Mouse (Mus musculus) small intestine, adult 2 months (tissue): Measurements from ENCODE around the gene Gm2a. TPM values are rescaled to one million over a fixed set of nuclear protein-coding genes. Genes with fewer than 3 reads are reported as not detected.

ENCODE experiments used
- H3K27ac ChIP-seq: fragments of 200-500 bp; 2 replicates; pipeline ENCODE4 v1.5.1; 2012; ENCODE audit warnings: low read depth, low read length, control low read depth, inconsistent platforms; ENCODE audit not compliant: insufficient read depth
- H3K27me3 ChIP-seq: fragments of 200-500 bp; 2 replicates; pipeline ENCODE4 v1.6.1; 2012; ENCODE audit warnings: mild to moderate bottlenecking, moderate library complexity, low read length, inconsistent platforms; ENCODE audit not compliant: control insufficient read depth, insufficient read depth
- H3K36me3 ChIP-seq: fragments of 200-500 bp; 2 replicates; pipeline ENCODE4 v1.6.1; 2012; ENCODE audit warnings: mild to moderate bottlenecking, low read length, control low read depth, inconsistent platforms; ENCODE audit not compliant: control insufficient read depth, insufficient read depth
- H3K4me1 ChIP-seq: fragments of 200-500 bp; 2 replicates; pipeline ENCODE4 v1.6.1; 2012; ENCODE audit warnings: low read length, inconsistent platforms, mixed read lengths; ENCODE audit not compliant: control insufficient read depth, insufficient read depth, insufficient read length
- H3K4me3 ChIP-seq: fragments of 200-500 bp; 2 replicates; pipeline ENCODE4 v1.5.1; 2012; ENCODE audit warnings: low read depth, mild to moderate bottlenecking, control low read depth, inconsistent platforms, low read length, moderate library complexity
- CTCF ChIP-seq: fragments of 200-500 bp; IDR thresholded peaks from 2 replicates; pipeline ENCODE4 v1.5.1; 2012; ENCODE audit warnings: low read depth, mild to moderate bottlenecking, control low read depth, inconsistent platforms, low read length, moderate library complexity, mixed read lengths; ENCODE audit not compliant: insufficient replicate concordance, insufficient read length; ENCODE audit errors: extremely low read depth
- POLR2A ChIP-seq: fragments of 200-500 bp; IDR thresholded peaks from 2 replicates; pipeline ENCODE4 v1.6.1; 2012; ENCODE audit warnings: low read depth, mild to moderate bottlenecking, control low read depth, inconsistent platforms, low read length, moderate library complexity
- WGBS: fragments of 180-500 bp; shearing (Covaris S2); methylation state at CpG from one replicate; pipeline ENCODE4 v1.1.7; 2018; 5-methylcytosine and 5-hydroxymethylcytosine counted together
- polyA plus RNA-seq: library from polyadenylated mRNA; depleted of rRNA; stranded (reverse); fragments of >200 nt; gene quantifications from 2 replicates; pipeline ENCODE4 v1.2.3, GENCODE M21; 2012; rRNA removed

The Gm2a gene
- polyA plus RNA-seq, 1 experiment: 24.2 TPM

DNA sequence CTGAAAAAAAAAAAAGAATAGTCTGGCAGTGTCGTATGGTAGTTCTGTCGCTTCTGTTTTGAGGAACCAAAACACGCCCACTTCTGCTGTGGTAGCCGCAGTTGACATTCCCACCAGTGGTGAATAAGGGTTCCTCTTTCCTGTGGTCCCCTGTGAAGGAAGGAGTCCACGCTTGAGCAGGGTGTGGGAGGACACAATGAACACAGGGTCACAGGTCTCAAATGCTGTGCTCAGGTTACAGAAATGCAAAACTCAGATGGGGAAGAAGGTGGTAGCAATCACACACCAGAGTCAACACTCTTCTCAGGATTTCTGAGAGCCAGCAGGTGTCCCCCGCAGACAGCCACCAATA, 57.1 kb downstream of the Gm2a start:
- WGBS: 60% methylated on average over 6 of the region's 6 CpGs
- no peaks in the 10 kb centered on the region for H3K27me3 ChIP-seq
- TF ChIP-seq CTCF (no peak), POLR2A (no peak)
- no peaks in the 10 kb centered on the region for H3K36me3 ChIP-seq
- no peak overlapping the region for H3K4me3 ChIP-seq
- peak overlapping the region; percentile 20; the same call in 1 of the 2 replicates for H3K27ac ChIP-seq
- no peaks in the 10 kb centered on the region for H3K4me1 ChIP-seq

DNA sequence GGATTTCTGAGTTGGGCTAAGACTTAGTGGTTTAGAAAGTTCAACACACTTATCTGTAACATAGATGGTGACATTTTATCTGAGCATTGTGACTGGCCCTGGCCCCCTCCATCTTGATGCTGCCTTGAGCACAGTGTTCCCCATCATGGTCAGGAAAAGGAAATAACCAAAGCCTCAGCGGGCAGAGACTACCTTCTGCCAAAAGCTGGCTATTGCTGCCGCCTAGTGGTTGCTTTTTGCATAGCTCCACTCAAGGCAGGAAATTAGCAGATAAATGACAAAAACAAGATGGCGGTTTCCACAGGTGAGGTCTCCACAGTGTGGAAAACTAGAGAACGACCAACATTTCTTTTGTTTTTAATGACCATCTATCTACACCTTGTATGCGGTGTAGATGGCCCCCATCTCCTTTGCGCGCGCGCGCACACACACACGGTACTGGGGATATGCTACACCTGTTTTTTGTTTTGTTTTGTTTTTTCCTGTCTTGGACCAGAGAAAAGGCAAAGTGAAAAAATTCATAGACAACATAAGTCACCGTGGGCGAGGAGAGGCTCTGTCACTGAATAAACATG, 61.0 kb downstream of the Gm2a start:
- Histone ChIP-seq H3K27me3 (no peaks in the 10 kb centered on the region), H3K4me1 (no peaks in the 10 kb centered on the region), H3K27ac (no peak overlapping the region), H3K36me3 (no peaks in the 10 kb centered on the region), H3K4me3 (no peak overlapping the region)
- WGBS: 51% methylated on average over 13 of the region's 13 CpGs
- TF ChIP-seq POLR2A (no peak), CTCF (peak; percentile 91; the same call in 1 of the 2 replicates)

Other genes with a start within 250 kb of the Gm2a start
- 0.03 and 0.15 TPM in 2 replicates for gene Lyrm7, start 237.2 kb upstream of the Gm2a start, polyA plus RNA-seq
- 371 and 593 TPM in 2 replicates for gene Hint1, start 231.7 kb upstream of the Gm2a start, polyA plus RNA-seq
- 52.2 and 90.3 TPM in 2 replicates for gene Gpx3, start 195.7 kb upstream of the Gm2a start, polyA plus RNA-seq
- gene Tnip1, start 135.2 kb upstream of the Gm2a start, polyA plus RNA-seq: 47.9 and 122 TPM in 2 replicates
- 23.1 and 30.1 TPM in 2 replicates for gene Anxa6, start 64.7 kb upstream of the Gm2a start, polyA plus RNA-seq
- 1.1 and 1.7 TPM in 2 replicates for gene Ccdc69, start 20.0 kb upstream of the Gm2a start, polyA plus RNA-seq
- gene Slc36a3, start 53.6 kb downstream of the Gm2a start, polyA plus RNA-seq: 0.18 and 0.23 TPM in 2 replicates
- gene Slc36a2, start 87.0 kb downstream of the Gm2a start, polyA plus RNA-seq: 0.90 and 1.6 TPM in 2 replicates
- 48.9 and 96.4 TPM in 2 replicates for gene Slc36a1, start 106.2 kb downstream of the Gm2a start, polyA plus RNA-seq
- gene Fat2, start 238.4 kb downstream of the Gm2a start, polyA plus RNA-seq: 0.03 TPM in 1 of 2 replicates, not detected in the other